Mouse (Mus musculus): Measurements from ENCODE around the gene Dop1a.

Dop1a gene

DNA sequence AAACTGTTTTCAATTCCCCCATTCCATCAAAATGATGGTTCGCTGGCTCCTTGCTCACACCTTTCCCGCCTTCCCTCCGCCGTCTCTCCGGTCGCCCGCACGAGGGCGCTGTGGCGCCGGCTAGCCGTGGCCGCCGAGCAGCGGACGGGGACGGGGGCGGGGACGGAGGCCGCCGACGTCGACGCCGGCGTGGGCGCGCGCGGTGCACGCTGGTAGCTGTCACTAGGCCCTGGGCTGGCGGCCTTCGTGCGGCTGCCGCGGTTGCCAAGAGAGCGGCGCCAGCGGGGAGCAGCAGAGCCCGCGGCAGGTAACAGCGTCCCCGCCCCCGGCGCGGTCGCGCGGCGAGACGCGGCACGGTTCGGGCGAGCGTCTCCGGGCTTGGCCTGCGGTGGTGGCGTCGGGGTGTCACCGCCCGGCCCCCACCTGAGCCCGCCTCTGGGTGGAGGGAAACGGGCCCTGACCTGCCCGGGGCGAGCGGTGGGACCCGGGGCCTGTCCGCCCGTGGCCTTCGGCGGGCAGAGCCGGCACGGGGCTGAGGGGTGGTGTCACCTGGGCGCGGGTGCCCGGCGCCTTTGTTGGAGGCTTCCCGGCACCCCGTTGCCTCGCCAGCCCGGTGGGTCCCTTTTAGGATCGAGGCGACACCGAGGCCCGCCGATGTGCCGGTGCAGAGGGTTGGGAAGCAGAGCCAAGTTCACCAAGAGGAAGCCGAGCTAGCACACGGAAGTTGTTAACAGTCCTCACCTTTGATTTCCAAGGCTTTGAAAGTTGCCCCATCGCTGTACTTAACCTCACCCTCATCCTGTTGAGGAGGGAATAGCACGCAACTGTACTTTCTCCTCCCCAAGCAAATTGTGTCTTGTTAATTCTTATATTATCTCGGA is at the start of gene Dop1a:
Gene Dop1a, plus strand, starts transcription at position 165 of the 881 bp plus-strand sequence.
- peak; percentile 80 to 90 for DNase-seq (ENCODE audit: low spot score in 2 of 2)

DNA sequence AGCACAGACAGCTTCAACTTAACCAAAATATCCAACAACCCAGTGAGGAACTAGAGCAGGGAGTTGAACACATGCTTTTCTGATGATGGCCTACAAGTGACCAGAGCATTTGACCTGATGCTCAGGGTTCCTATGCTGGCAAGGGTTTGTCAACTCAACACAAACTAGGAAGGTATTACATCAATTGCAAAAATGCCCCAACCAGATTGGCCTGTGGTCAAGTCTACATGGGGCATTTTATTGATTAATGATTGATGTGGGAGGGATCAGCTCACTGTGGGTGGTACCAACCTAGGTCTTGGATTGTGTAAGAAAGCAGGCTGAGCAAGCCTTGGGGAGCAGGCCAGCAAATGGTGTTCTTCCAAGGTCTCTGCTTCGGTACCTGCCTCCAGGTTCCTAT is 49.0 kb upstream of the Dop1a start:
- no peak for DNase-seq (ENCODE audit: low spot score in 2 of 2)

DNA sequence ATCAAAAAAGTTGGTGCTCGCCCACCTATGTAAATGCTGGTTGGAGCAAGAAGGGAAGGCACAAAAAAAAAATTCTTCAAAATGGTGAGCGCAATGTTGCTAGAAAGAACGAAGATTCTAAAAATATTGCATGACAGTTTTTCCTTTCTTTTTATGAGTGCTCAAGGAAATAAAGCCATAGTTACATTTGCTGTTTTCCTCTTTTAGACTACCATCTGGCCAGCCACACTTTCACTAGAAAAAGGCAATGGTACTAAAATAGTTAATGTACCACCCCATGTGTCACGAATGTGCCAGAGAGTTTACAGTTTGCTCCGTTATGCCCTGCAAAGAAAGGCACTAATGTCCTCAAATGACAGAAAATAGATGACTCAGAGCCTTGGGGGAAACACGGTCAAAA is 47.6 kb upstream of the Dop1a start:
- DNase-seq (ENCODE audit: low spot score in 2 of 2) = no peak

DNA sequence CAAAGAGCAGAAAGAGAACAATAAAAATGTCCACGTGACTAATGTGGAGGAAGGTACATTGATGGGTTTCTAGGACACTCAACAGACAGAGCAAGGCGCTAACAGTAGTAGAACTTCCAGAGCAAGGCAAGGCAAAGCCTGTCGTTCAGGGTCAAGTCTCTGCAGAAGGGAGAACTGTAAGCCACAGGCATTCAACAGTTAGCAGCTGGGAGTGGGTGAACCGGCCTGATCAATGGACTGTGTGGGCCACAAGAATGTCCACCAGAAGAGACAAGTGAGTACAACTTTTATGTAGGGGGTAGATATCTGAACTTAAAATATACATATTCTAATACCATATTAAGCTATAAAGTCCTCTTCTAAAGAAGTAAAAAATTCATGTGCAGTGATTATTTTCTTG is 43.6 kb upstream of the Dop1a start:
- no peak for DNase-seq (ENCODE audit: low spot score in 2 of 2)

DNA sequence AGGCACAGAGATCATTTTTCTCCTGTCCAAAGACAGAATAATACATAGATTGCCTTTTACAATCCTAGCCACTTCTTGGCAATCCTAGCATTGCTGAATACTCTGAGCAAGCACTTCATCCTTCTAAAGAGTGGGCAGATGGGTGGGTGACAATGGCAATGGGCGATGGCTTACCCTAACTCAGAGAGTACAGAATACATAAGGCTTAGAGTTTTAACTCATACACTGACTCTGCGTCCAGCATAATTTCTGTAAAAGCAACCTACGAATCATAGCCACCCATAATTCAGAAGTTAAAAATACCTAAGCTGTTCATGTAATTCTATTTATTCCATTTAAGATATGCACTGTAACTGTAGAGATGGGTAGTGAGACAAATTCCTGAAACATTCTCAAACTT is 31.4 kb upstream of the Dop1a start:
- no peak for DNase-seq (ENCODE audit: low spot score in 2 of 2)

DNA sequence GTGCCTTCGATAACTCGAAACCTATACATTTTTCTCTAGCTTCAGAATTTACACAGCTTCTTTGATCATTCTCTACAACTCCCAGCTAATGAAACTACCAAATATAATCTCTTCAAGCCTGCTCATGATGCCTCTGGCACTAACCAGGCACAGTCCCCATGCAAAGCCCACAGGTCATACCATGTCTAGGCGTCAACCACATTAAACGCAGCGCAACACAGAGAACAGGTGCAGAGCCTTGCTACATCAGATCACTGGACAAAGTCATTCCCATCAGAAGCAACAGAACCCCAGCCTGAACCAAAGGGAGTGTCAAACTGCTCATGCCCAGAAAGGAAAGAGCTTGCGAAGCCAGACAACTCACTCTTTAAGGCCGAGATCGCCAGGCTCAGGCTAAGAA is 30.3 kb upstream of the Dop1a start:
- no peak for DNase-seq (ENCODE audit: low spot score in 2 of 2)

DNA sequence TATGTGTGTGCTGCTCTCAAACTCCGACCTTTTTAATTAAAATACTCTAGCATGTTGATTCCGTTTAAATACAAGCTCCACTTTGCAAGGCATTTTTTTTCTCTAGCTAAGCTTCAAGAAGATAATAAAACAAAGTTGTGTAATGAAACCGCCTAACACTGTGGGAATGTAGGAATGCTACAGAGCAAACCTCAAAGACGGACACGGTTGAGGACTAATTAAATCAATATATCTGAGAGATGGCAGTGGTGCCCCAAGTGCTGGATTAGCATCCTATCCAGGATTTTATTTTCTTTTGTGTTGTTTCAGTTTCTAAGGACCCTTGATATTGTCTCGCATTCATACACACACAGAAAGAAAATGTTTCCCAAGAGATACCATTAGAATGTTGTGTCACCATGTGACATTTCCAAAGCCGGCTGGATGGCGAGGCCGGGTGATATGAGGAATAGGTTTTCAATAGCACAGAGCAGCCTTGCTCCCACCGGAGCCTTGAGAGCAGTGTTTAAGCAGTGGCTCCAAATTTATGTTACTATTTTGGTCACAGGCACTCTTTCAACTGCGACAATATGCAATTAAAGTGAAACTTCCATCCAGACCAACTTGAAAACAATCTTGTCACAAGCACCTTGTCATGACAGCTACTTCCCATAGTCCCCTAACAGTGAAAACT is 28.5 kb upstream of the Dop1a start:
- no peak for DNase-seq (ENCODE audit: low spot score in 2 of 2)

DNA sequence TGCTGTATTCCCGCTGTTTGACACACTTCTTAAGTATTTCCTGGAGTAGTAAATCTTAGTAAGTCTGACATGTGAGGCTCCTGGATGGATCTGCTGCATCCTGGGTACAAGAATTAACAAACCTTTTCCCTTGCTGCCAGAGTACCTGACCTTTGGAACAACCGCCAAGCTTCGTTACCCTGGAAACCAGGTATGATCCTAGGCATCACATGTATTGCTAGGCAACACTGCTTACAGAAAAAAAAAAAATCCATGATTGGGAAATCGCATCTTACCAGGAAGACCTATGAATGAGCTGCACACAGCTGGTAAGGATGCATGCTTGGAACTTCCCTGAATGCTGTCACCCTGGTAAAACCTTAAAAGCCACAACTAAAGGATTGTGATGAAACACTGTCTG is 24.7 kb upstream of the Dop1a start:
- no peak for DNase-seq (ENCODE audit: low spot score in 2 of 2)

DNA sequence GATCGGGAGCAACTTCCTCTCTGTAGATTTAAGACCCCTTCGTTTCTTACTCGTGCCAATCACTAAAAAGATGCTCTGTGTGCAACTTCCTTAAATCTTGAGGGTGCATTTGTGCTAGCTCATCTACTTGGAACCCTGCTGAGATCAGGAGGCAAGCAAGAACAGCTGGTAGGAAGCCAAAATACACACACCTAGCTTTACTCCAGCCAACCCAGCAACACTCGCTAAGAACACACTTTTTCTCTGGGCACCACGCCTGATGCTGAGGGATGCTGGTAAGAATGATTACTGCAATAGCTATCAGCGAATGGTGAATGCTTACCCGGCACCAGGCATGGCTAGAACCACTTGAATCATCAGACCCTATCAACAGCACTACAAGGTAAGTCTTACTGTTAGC is 20.1 kb upstream of the Dop1a start:
- DNase-seq (ENCODE audit: low spot score in 2 of 2) = no peak

DNA sequence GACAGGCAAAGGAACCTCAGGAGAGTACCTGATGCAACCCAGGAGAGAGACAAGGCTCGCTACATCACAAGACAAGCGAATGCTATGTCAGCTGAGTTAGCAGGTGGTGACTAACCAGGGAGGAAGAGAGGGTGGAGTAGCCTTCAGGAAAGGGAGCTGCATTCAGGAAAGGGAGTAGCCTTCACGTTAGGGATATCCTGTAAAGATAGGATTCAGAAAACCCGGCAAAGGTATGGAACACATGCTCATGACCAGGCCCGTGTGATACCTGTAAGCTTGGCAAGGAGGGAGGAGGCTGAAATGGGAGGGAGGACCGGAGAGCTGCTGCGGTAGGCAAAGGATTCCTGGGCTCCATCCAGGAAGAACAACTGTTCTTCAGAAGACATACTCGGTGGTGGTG is 19.5 kb upstream of the Dop1a start:
- no peak for DNase-seq (ENCODE audit: low spot score in 2 of 2)

DNA sequence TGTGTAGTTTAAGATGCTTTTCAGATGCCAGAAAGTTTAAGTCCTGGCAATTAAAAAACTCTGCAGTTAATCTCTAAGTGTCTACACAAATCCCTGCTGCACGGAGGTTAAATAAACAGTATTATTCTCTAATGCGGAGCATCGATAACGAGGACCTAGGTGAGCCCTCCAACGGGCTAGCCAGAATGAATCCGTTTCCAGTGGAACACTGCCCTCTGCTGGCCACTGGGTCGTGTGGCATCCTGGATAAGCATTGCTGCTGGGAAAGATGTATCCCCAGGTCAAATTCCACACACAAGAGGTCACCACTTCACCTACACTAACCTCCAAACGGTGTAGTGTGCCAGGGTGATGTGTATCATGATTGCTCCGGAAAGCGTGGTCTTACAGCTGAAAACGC is 17.4 kb upstream of the Dop1a start:
- peak; percentile 47 to 60 for DNase-seq (ENCODE audit: low spot score in 2 of 2)

DNA sequence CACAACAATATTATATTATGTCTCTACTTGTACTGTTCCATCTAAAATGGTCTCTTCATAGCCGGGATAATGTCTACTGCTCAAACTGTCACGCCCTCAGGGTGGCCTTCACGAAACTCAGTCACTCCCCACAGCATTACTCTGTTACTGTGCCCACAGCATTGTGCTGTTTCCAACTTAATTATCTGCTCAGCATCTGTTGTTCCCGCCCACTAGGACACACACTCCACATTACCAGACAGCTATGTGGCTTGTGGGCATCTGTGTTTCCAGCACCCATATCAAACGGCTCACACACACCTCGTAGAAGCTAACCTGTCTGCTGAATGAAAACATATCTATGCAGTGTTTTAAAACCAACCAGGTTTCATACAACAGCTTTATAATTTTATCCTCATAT is 15.9 kb upstream of the Dop1a start:
- no peak for DNase-seq (ENCODE audit: low spot score in 2 of 2)

DNA sequence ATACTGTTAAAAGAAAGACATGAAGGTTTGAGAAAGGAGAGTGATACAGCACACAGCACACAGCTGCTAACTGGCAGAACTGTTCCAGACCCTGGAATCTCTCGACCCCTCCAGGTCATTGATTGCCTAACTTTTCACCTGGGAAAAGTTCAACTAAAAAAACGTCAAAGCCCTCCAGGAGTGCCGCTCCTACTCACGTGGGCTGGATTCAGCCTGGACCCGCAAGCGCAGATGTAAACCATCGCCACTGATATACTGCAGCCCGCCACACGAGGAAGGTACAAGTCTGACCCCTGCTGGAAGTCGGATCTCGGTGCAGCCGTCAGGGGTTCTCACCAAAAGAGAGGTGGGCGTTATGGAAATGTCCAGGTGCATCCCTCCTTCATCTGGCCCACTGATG is 15.3 kb upstream of the Dop1a start:
- peak in 1 of 2 experiments; percentile 29 for DNase-seq (ENCODE audit: low spot score in 2 of 2)

DNA sequence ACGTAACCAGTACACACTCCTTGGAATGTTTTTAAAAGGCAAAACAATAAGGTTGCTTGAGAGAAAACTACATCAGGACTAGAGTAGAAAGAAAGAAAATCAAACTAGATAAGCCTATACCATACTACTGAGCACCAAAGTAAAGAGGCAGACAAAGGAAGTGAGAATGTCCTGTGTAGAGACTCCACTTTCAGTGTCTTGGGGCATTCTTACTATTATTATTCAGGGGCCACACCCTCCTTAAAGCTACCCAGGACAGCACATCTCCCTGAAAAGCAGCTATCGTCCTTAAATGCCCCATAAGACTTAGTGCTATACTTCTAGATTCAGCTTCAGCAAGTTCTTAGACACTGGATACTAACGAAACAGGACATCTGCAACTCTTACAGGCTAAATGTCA is 13.3 kb upstream of the Dop1a start:
- no peak for DNase-seq (ENCODE audit: low spot score in 2 of 2)

DNA sequence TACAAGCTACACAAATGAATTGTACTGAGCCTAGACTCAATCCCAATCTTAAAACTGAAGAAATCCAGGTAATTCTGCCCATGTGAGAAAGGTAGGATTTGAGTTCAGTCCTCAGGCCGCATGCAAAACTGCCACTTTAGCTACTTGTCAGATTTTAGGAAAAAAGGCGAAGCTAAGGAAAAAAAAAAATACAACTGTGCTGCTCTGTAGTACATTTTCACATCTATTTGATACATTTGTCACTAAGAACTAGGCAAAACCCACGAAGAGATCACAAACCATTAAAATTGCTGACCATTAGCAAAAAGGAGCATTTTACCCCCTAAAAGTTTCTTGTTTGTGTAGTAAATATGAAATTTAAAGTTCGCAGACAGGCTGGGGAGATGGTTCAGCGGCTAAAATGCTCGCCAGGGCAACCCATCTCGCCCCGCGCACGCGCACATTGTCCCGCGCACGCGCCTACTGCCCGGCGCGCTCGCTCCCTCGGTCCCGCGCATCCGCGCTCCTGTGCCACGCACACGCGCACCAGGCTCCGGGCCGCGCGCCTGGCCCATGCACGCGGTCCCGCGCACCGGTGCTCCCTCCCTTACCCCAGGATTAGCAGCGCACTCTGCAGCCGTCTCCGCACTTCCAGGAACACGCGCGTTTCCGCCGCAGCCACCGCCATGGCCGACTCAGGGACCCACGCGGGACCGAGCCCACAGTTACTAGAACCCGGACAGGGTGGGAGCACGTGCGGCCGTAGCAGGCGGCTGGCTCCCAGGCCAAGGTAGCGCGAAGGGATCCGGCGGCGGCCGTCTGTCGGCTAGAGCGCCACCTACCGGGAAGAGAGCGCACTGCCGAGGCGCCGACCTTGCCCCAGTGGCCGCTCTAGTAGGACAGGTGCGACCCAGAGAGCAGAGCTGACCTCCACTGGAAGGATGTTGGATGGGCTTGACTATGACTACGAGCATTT is 2.5 kb upstream of the Dop1a start, which contains the start of gene Ube2cbp:
Gene Ube2cbp, minus strand, starts transcription at position 800 of the 955 bp plus-strand sequence.
- DNase-seq (ENCODE audit: low spot score in 2 of 2) = peak; percentile 74 to 85

DNA sequence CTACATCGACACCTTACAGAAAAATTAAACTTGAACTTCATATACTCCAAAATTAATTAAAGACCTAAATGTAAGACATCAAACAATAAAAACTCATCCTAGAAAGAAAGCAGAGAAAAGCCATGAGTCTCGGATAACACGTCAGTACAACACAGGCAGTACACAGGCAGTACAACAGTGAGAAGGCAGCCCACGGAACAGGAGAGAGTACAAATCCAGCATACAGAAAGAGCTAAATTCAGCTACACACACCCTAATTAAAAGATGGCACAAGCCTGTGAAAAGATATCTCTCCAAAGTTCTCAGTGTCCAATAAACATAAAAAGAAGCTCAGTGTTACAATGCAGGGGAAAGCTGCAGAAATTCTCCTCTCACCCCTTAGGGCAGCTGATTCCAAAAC is 9.0 kb downstream of the Dop1a start:
- DNase-seq (ENCODE audit: low spot score in 2 of 2) = no peak

DNA sequence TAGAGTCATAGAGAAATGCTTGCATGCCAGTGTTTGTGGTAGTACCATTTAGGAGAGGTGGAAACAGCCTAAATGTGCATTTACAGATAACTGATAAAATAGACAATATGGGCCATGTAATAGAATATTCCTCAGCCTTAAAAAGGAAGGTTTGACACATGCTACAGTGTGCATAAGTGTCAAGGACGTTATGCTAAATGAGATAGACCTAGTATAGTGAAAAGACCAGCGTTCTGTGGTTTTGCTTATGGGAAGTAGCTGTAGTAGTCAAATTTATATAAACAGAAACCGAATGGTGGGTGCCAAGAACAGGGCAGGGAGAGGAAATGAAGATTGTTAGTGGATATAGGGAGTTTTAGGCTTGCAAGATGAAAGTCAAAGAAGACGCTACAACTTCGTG is 9.8 kb downstream of the Dop1a start:
- no peak for DNase-seq (ENCODE audit: low spot score in 2 of 2)

DNA sequence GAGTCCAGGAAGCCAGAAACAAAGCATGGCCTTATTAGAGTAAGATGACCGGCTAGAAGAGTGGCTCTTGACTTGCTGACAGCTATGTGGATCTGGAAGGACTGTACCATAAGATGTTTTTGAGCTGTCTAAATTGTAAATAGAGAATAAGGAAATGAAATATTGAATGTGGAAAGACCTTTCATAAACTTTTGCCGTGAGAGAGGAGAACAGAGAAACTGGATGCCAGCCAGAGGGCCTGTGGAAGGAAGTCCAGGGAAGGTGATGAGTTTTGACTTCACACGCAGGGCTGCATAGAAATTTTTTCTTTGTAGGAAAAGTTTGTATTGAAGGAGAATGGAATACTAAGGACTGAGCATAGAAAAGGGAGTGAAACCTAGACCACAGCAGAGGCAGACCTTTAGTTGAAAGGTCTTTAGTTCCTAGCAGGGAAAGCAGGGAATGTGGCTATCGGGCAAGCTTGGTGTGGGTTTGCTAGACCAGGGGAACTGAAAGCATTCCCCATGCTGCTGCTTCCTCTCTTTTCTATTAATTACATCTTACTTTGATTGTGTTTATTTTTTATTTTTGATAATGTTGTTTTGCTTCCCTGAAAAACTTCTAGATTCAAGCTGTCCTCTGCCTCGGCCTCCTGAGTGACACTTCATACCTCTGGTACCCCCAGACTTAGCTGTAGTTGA is 11.6 kb downstream of the Dop1a start:
- DNase-seq (ENCODE audit: low spot score in 2 of 2) = no peak

DNA sequence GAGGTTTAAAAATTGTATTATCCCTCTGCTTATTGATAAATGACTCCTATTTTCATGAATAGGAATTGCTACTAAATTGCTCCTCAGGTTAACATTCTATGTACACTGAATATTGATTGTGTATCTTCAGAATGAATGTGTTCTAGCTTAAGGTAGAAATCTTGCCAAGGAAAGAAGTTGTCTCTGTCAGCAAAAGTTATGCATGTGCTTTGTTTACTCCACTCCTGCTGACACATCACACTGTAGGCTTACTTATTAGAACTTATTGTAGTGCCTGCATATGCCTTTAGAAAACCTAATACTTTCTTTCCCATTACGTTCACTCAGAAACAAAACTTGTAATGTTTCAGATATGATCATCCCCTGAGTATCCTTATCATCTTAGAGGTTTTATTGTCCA is 15.3 kb downstream of the Dop1a start:
- DNase-seq (ENCODE audit: low spot score in 2 of 2) = no peak

DNA sequence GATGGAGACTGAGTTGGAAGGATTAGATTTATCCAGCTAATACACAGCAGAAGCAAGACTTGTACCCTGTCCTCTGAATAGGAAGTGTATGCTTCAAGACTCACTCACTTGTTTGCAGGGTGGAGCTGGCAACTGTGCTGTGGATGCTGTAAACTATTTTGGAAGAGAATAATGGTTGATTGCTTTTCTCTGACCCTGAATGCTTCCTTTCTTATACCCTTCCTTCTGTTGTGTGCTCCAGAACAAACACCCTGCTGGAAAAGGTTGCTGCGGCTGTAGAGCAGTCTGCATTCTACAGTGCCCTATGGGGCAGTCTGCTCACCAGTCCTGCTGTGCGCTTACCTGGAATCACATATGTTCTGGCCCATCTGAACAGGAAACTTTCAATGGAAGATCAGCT is 24.8 kb downstream of the Dop1a start:
- no peak for DNase-seq (ENCODE audit: low spot score in 2 of 2)

DNA sequence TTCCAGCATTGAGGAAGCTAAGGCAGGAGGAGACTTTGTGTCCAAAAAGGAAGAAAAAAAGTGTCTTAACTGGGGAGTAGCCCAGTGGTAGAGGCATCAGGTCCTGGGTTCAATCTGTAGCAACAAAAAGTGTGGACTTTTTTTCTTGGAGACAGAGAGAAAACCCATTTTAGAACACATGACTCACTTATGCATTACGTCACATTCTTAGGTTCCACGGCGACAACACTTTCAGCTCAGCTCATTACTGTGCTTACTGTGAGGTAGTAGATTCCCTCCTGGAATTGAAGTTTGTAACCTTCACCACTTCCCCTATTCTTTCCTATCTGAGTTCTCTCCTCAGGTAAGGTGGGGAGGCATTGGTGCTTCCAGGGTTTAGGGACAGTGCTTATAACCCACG is 29.3 kb downstream of the Dop1a start:
- DNase-seq (ENCODE audit: low spot score in 2 of 2) = no peak

DNA sequence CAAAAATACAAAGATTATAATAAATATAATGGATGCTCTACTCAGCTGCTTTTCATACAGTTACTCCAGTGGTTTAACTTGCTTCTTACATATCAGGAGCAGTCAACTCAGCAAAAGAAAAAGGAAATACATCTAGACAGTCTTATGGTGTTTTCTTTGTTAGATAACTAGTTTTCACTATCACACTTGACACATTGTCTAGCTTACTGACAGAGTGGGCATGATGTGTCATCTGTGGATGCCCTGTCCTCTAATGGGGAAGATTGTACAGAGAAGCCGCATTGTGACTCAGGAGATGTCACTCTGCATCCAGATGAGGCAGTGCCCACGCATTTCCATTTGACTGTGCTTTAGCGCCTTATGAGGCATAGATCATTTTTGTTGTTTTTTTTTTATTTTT is 32.1 kb downstream of the Dop1a start:
- no peak for DNase-seq (ENCODE audit: low spot score in 2 of 2)
